Mouse (Mus musculus): ENCODE results near the gene Il16. TPM values are rescaled to one million over a fixed set of nuclear protein-coding genes. Genes with fewer than 3 reads are reported as not detected.

The Il16 gene
- polyA plus RNA-seq, 1 experiment from 2014 or later: 4.5 TPM

- Histone ChIP-seq H3K4me3 (ENCODE audit: low read length) (no peak overlapping the region), H3K4me1 (replicated peaks; ENCODE audit: control insufficient read depth, insufficient read depth, low read length) (peaks cover 4% of the 10 kb centered on the region; the same call in 1 of the 2 replicates), H3K9me3 (ENCODE audit: control insufficient read depth, low read length) (no peaks in the 10 kb centered on the region), H3K36me3 (ENCODE audit: control insufficient read depth, insufficient read depth, low read length) (no peaks in the 10 kb centered on the region), H3K4me2 (ENCODE audit: low read depth, low read length) (no peak overlapping the region), H3K27ac (ENCODE audit: low read length) (no peak overlapping the region), H3K9ac (ENCODE audit: low read length) (no peak overlapping the region), H3K27me3 (ENCODE audit: control insufficient read depth, insufficient read depth, low read depth, low read length) (no peaks in the 10 kb centered on the region)
- ATAC-seq (ENCODE audit: low read depth): peak; percentile 19; the same call in 1 of the 2 replicates
- WGBS: 50% methylated on average over 6 of the region's 6 CpGs
These were observed 14.2 kb downstream of the Il16 start for GRCm38 (mm10) chr7:83731297-83731696.

- Histone ChIP-seq H3K4me1 (replicated peaks; ENCODE audit: control insufficient read depth, insufficient read depth, low read length) (peaks cover 8% of the 10 kb centered on the region; the same call in 1 of the 2 replicates), H3K4me3 (ENCODE audit: low read length) (no peak overlapping the region), H3K4me2 (ENCODE audit: low read depth, low read length) (no peak overlapping the region), H3K27ac (ENCODE audit: low read length) (no peak overlapping the region), H3K9me3 (ENCODE audit: control insufficient read depth, low read length) (no peaks in the 10 kb centered on the region), H3K27me3 (ENCODE audit: control insufficient read depth, insufficient read depth, low read depth, low read length) (no peaks in the 10 kb centered on the region), H3K36me3 (ENCODE audit: control insufficient read depth, insufficient read depth, low read length) (no peaks in the 10 kb centered on the region), H3K9ac (ENCODE audit: low read length) (no peak overlapping the region)
- WGBS: 57% methylated on average over 5 of the region's 5 CpGs
- no peak for ATAC-seq (ENCODE audit: low read depth)
These were observed 18.4 kb downstream of the Il16 start for GRCm38 (mm10) chr7:83726936-83727632.

- no peak overlapping the region for H3K27ac ChIP-seq (ENCODE audit: low read length)
- H3K4me1 ChIP-seq (replicated peaks; ENCODE audit: control insufficient read depth, insufficient read depth, low read length): peaks cover 6% of the 10 kb centered on the region; the same call in 1 of the 2 replicates
- no peaks in the 10 kb centered on the region for H3K27me3 ChIP-seq (ENCODE audit: control insufficient read depth, insufficient read depth, low read depth, low read length)
- ATAC-seq (ENCODE audit: low read depth): no peak
- H3K9me3 ChIP-seq (ENCODE audit: control insufficient read depth, low read length): no peaks in the 10 kb centered on the region
- H3K4me2 ChIP-seq (ENCODE audit: low read depth, low read length): no peak overlapping the region
- H3K9ac ChIP-seq (ENCODE audit: low read length): no peak overlapping the region
- H3K36me3 ChIP-seq (ENCODE audit: control insufficient read depth, insufficient read depth, low read length): no peaks in the 10 kb centered on the region
- H3K4me3 ChIP-seq (ENCODE audit: low read length): no peak overlapping the region
These were observed 19.7 kb downstream of the Il16 start for GRCm38 (mm10) chr7:83725801-83726200.

GRCm38 (mm10) chr7:83724541-83724940, 21.0 kb downstream of the Il16 start:
- Histone ChIP-seq H3K4me1 (replicated peaks; ENCODE audit: control insufficient read depth, insufficient read depth, low read length) (0 out of 2 replicates have a peak, but pooled peaks cover 4% of the 10 kb centered on the region), H3K4me3 (ENCODE audit: low read length) (no peak overlapping the region), H3K27me3 (ENCODE audit: control insufficient read depth, insufficient read depth, low read depth, low read length) (no peaks in the 10 kb centered on the region), H3K36me3 (ENCODE audit: control insufficient read depth, insufficient read depth, low read length) (no peaks in the 10 kb centered on the region), H3K27ac (ENCODE audit: low read length) (no peak overlapping the region), H3K4me2 (ENCODE audit: low read depth, low read length) (no peak overlapping the region), H3K9ac (ENCODE audit: low read length) (no peak overlapping the region), H3K9me3 (ENCODE audit: control insufficient read depth, low read length) (no peaks in the 10 kb centered on the region)
- no peak for ATAC-seq (ENCODE audit: low read depth)
- WGBS: 35% methylated on average over 2 of the region's 2 CpGs

DNA sequence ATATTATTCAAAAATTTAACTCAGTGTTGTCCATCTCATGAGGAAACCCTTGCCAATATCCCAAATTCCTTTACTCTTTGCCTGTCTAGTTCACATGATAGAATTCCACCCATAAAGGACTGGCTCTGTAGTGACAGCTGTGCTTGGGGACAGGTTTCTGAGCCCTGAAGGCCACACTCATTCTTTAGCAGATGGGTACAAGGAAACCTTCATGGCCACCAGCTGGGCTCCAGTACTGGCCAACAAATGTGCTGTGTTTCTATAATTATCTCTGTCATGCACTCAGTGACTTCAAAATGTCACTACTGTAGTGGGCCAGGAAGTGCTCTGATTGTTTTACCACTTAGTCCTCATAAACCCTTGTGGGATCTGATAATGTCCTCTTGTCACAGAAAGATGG, 21.6 kb downstream of the Il16 start:
- Histone ChIP-seq H3K4me1 (replicated peaks; ENCODE audit: control insufficient read depth, insufficient read depth, low read length) (0 out of 2 replicates have a peak, but pooled peaks cover 4% of the 10 kb centered on the region), H3K36me3 (ENCODE audit: control insufficient read depth, insufficient read depth, low read length) (no peaks in the 10 kb centered on the region), H3K4me3 (ENCODE audit: low read length) (no peak overlapping the region), H3K27me3 (ENCODE audit: control insufficient read depth, insufficient read depth, low read depth, low read length) (no peaks in the 10 kb centered on the region), H3K27ac (ENCODE audit: low read length) (no peak overlapping the region), H3K4me2 (ENCODE audit: low read depth, low read length) (no peak overlapping the region), H3K9ac (ENCODE audit: low read length) (no peak overlapping the region), H3K9me3 (ENCODE audit: control insufficient read depth, low read length) (no peaks in the 10 kb centered on the region)
- ATAC-seq (ENCODE audit: low read depth): no peak

GRCm38 (mm10) chr7:83723221-83723620, 22.3 kb downstream of the Il16 start:
- Histone ChIP-seq H3K9me3 (ENCODE audit: control insufficient read depth, low read length) (no peaks in the 10 kb centered on the region), H3K27me3 (ENCODE audit: control insufficient read depth, insufficient read depth, low read depth, low read length) (no peaks in the 10 kb centered on the region), H3K9ac (ENCODE audit: low read length) (no peak overlapping the region), H3K27ac (ENCODE audit: low read length) (no peak overlapping the region), H3K4me1 (replicated peaks; ENCODE audit: control insufficient read depth, insufficient read depth, low read length) (0 out of 2 replicates have a peak, but pooled peaks cover 4% of the 10 kb centered on the region), H3K4me2 (ENCODE audit: low read depth, low read length) (no peak overlapping the region), H3K4me3 (ENCODE audit: low read length) (no peak overlapping the region), H3K36me3 (ENCODE audit: control insufficient read depth, insufficient read depth, low read length) (no peaks in the 10 kb centered on the region)
- WGBS: 68% methylated on average over 8 of the region's 8 CpGs
- ATAC-seq (ENCODE audit: low read depth): no peak

DNA sequence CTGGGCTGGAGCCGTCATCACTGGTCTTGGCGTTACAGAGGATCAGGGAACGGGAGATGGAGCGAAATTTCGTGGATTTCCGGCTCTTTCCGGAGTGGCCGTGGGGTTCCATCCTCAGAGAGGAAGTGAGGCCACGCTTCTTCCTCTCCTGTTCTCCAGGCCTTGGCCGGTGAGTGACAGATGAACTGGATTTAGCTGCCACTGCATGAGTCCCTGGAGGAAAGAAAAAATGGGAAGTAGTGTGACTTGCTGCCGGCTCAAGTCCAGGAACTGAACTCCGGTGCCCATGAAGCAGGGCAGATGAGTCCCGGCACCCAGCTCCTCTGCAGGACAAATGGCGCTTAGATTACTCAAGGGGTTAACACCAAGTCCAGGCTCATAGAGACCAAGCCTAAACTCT, 23.0 kb downstream of the Il16 start:
- Histone ChIP-seq H3K27me3 (ENCODE audit: control insufficient read depth, insufficient read depth, low read depth, low read length) (no peaks in the 10 kb centered on the region), H3K9me3 (ENCODE audit: control insufficient read depth, low read length) (no peaks in the 10 kb centered on the region), H3K4me1 (replicated peaks; ENCODE audit: control insufficient read depth, insufficient read depth, low read length) (0 out of 2 replicates have a peak, but pooled peaks cover 4% of the 10 kb centered on the region), H3K27ac (ENCODE audit: low read length) (no peak overlapping the region), H3K4me3 (ENCODE audit: low read length) (no peak overlapping the region), H3K4me2 (ENCODE audit: low read depth, low read length) (no peak overlapping the region), H3K36me3 (ENCODE audit: control insufficient read depth, insufficient read depth, low read length) (no peaks in the 10 kb centered on the region), H3K9ac (ENCODE audit: low read length) (no peak overlapping the region)
- no peak for ATAC-seq (ENCODE audit: low read depth)
- 86% methylated on average over 14 of the region's 14 CpGs for WGBS

GRCm38 (mm10) chr7:83720231-83720630, 25.3 kb downstream of the Il16 start:
- H3K9ac ChIP-seq (ENCODE audit: low read length): no peak overlapping the region
- no peak for ATAC-seq (ENCODE audit: low read depth)
- no peak overlapping the region for H3K27ac ChIP-seq (ENCODE audit: low read length)
- no peaks in the 10 kb centered on the region for H3K27me3 ChIP-seq (ENCODE audit: control insufficient read depth, insufficient read depth, low read depth, low read length)
- WGBS: 68% methylated on average over 8 of the region's 8 CpGs
- no peak overlapping the region for H3K4me2 ChIP-seq (ENCODE audit: low read depth, low read length)
- 0 out of 2 replicates have a peak, but pooled peaks cover 4% of the 10 kb centered on the region for H3K4me1 ChIP-seq (replicated peaks; ENCODE audit: control insufficient read depth, insufficient read depth, low read length)
- no peak overlapping the region for H3K4me3 ChIP-seq (ENCODE audit: low read length)
- H3K9me3 ChIP-seq (ENCODE audit: control insufficient read depth, low read length): peaks cover under 1% of the 10 kb centered on the region; the same call in 1 of the 2 replicates
- H3K36me3 ChIP-seq (ENCODE audit: control insufficient read depth, insufficient read depth, low read length): no peaks in the 10 kb centered on the region

- Histone ChIP-seq H3K27ac (ENCODE audit: low read length) (no peak overlapping the region), H3K4me3 (ENCODE audit: low read length) (no peak overlapping the region), H3K27me3 (ENCODE audit: control insufficient read depth, insufficient read depth, low read depth, low read length) (no peaks in the 10 kb centered on the region), H3K4me1 (replicated peaks; ENCODE audit: control insufficient read depth, insufficient read depth, low read length) (no peaks in the 10 kb centered on the region), H3K36me3 (ENCODE audit: control insufficient read depth, insufficient read depth, low read length) (no peaks in the 10 kb centered on the region), H3K9me3 (ENCODE audit: control insufficient read depth, low read length) (peaks cover 3% of the 10 kb centered on the region; the same call in 1 of the 2 replicates), H3K9ac (ENCODE audit: low read length) (no peak overlapping the region), H3K4me2 (ENCODE audit: low read depth, low read length) (no peak overlapping the region)
- 53% methylated on average over 5 of the region's 5 CpGs for WGBS
- ATAC-seq (ENCODE audit: low read depth): no peak
These were observed 28.4 kb downstream of the Il16 start for GRCm38 (mm10) chr7:83717021-83717725.

Measured in lung, embryonic 16.5 days (tissue).